Mouse (Mus musculus) erythroid progenitor cell, adult 5-6 weeks (primary cell): Measurements from ENCODE around the gene Cd68. TPM values are rescaled to one million over a fixed set of nuclear protein-coding genes. Genes with fewer than 3 reads are reported as not detected.
"Not testable (repeated sequence)": the region's sequence is repeated elsewhere in the genome, so short reads cannot be mapped to it uniquely, and the experiment has no call there.

Source experiments
- ATAC-seq: replicated peaks from 2 replicates; pipeline ENCODE4 v1.8.0; 2016; ENCODE audit warnings: moderate number of reproducible peaks, mild to moderate bottlenecking, moderate TSS enrichment, inconsistent platforms; ENCODE audit not compliant: poor library complexity, low FRiP score, severe bottlenecking
- total RNA-seq, 2 experiments: library from RNA; stranded (forward) in 1 of 2; stranded (reverse) in 1 of 2; fragments of 150-400 nt in 1 of 2; fragments of 186-747, 209-891 nt in 1 of 2; gene quantifications; 2 replicates each; pipeline versions ENCODE4 v1.2.3 to v1.2.4; 2015 to 2017; ENCODE audit warnings: low replicate concordance in 2 of 2

The Cd68 gene
- 65.0 and 66.7 TPM in 2 replicates for total RNA-seq (2015; ENCODE audit: low replicate concordance)
- 39.1 and 47.7 TPM in 2 replicates for total RNA-seq (2017; ENCODE audit: low replicate concordance)

GRCm38 (mm10) chr11:69665961-69666664 is at the start of gene Cd68:
Gene Cd68 (minus strand): TSS chr11:69666153.
- no peak for ATAC-seq

DNA sequence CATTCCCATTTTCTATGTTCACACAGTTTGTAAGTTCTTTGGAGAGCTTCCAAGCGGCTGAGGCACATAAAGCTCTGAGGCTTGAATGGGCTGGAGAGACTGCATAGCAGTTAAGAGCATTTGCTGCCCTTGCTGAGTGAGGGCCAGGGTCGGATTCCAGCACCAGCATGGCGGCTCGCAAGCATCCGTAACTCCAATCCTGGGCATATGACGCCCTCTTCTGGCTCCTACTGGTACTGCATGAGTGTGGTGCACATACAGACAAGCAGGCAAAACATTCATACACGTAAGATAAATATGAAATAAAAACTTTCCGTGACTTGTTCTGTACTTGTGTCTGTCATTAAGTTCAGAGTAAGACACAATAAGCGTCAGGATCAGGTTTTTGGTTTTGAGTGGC is 49.5 kb upstream of the Cd68 start:
- no peak for ATAC-seq

- no peak for ATAC-seq
Measured at GRCm38 (mm10) chr11:69714636-69715329, 48.8 kb upstream of the Cd68 start.

DNA sequence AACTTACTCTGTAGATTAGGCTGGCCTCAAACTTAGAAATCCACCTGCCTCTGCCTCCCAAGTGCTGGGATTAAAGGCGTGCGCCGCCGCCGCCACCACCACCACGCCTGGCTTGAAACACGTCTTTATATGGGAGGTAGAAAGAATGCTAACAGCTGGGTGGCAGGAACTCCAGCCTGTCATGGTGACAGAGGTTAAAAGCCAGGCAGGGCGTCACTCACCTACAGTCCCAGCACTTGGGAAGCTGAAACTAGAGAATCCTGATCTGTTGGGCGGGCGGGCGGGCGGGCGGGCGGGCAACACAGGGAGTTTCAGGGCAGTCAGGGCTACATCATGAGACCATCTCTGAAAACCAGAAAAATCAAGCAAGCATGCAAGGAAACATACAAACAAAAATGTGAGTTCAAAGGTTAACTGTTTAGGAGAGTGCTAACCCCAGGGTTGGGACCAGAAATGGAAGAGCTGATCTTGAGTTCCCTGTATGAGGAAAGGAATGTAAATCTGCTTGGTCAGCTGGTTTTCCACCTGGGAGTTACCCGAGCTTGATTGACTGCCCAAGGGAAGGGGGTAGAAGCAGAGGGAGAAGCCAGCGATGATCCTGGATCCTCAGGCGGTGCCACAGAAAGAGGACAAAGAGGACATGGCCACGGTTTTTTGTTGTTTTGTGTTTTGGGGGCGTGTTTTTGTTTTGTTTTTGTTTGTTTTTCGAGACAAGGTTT is 47.2 kb upstream of the Cd68 start:
- ATAC-seq = no peak

- ATAC-seq = no peak
Measured at GRCm38 (mm10) chr11:69711082-69711481, 45.1 kb upstream of the Cd68 start.

DNA sequence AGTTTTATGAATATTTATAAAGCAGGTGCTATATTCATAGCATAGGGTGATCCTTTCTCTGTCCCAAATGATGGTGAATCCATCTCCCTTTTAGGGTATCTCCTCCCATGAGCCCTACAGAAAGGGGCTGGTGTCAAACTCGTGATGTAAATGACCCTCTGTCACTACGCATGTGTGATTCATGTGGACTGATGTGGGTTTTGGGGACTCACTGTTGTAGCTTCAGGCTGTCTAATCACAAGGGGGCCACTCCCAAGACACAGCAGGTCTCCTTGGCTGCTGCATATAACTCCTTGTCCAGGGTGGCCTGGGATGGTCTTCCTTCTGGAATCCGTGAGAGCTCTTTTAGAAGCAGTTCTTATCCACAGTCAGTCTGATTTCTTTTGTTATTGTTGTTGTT is 44.5 kb upstream of the Cd68 start:
- ATAC-seq = 0 out of 2 replicates have a peak, but pooled peaks have one; percentile 41

DNA sequence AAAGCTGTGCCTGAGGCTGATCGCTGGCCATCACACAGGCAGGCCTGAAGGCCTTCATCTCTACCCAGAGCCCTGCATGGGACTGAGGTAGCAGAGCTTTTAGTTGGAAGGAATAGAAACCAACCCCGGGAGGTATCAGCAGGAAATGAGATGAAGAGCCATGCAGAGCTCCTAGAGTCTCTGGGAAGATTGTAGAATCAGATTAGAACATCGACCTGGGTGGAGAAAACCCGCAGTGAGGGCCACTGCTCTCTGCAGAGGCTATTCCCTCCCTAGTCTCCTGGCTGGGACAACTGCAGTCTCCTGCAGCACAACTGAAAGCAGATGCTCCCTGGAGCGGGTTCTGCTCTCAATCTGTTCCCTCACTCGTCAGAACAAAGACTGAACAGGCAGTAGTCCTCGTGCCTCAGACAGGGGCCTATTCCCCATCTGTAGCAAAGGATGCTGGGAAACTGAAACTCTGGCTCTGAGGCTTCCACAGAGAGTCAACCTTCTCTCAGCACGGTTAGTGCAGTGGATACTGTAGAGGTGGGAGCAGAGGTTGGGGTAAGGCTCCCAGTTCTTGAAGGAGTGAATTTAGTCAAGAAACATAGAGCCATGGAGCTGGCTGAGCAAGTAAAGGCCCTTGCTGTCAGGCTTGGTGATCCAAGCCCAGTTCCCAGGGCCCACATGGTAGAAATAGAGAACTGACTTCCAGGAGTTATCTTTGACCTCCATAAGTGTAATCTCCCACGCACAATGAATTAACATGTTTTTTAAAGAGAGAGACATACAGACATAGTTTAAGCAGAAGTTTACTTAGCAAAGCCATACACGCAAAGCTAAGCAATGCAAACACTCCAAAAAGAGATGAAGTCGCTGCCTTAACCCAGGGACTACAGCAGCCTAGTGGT is 43.8 kb upstream of the Cd68 start:
- ATAC-seq = peak; percentile 62

GRCm38 (mm10) chr11:69708614-69709265 is 42.8 kb upstream of the Cd68 start:
- no peak for ATAC-seq

GRCm38 (mm10) chr11:69707873-69708381 is 42.0 kb upstream of the Cd68 start:
- no peak for ATAC-seq

DNA sequence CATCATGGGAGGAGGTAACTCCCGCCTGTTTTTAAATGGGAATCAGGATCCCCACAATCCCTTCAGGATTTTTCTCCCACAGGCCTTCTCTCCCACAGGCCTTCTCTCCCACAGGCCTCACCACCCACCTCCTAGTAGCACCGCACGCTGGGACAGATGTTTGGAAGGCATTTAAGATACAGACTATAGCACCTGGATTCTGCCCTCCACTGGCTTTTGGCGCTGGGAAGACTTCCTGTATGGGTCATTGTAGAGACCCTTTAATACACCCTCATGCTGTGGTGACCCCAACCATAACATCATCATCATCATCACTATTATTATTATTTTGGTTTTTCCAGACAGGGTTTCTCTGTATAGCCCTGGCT is 41.5 kb upstream of the Cd68 start:
- no peak for ATAC-seq

GRCm38 (mm10) chr11:69706775-69707479 is 41.0 kb upstream of the Cd68 start:
- no peak for ATAC-seq

- ATAC-seq = no peak
Measured at GRCm38 (mm10) chr11:69704613-69705010, 38.7 kb upstream of the Cd68 start.

- no peak for ATAC-seq
Measured at GRCm38 (mm10) chr11:69703814-69704612, 38.1 kb upstream of the Cd68 start.

DNA sequence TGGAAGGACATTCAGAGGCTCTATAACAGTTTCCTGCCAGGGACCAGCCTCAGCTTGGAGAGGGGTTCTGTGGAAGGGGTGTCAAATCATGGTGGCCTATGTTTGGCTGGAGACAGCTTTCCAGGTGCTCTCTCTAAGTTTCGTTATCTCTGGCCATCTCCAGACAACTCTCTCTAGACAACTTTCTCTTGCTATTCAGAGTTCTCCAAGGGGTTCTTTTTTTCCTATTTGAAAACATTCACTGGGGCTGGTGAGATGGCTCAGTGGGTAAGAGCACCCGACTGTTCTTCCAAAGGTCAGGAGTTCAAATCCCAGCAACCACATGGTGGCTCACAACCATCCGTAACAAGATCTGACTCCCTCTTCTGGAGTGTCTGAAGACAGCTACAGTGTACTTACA is 37.4 kb upstream of the Cd68 start:
- ATAC-seq = not testable (repeated sequence)

DNA sequence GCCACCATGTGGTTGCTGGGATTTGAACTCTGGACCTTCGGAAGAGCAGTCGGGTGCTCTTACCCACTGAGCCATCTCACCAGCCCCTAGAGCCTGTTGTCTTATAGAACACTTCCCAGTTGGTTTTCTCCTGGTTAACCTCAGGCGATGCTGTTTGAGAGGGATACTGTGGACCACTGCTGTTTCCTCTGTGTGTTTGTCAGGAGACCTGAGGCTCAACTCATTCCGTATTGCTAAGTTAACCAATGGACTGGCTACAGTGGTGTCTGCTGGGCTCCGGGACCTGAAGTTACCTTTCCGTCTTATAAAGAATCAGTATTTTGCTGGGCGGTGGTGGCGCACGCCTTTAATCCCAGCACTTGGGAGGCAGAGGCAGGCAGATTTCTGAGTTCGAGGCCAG is 36.9 kb upstream of the Cd68 start:
- not testable (repeated sequence) for ATAC-seq

DNA sequence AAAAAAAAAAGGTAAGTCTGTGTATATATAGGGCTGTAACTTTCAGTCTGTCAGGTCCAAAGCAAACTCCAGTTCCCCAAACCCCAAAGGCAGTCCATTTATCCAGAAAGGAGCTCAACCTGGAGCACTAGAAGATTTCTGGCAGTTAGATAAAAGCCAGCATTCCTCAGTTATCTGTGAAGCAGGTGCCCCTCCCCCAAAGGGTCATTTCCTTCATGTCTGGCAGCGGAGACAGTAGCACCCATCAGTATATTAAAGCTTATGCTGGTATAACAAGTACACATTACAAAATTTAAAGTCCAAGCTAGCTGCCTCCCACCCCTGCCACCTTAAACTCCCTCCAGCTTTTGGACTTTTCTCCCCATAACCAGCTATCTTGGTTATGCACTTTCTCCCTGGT is 33.6 kb upstream of the Cd68 start:
- ATAC-seq = no peak

- ATAC-seq = no peak
Measured at GRCm38 (mm10) chr11:69698574-69698973, 32.6 kb upstream of the Cd68 start.

DNA sequence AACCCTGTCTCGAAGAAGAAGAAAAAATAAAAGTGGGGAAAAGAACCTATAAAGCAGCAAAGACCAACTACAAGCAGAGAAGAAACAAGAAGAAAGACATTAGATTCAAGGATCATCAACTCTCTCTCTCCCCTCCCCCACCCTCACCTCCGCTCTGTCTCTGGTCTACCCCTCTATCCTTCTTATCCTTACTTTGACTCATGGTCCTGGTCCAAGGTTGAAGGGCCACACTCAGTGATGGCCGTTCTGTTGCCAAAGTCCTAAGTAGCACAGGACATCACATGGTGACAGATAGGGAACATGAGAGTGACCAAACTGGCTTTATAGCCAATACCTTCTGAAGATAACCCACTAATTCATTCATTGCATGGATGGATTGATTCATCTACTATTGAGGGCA is 31.4 kb upstream of the Cd68 start:
- no peak for ATAC-seq
